Mouse (Mus musculus) B cell, adult 2 months (primary cell): ENCODE measurements around the gene Slc22a18.

Source experiments
- DNase-seq, 2 experiments: peaks; one replicate each; pipeline ENCODE4 v3.0.0; 2022

The Slc22a18 gene

GRCm38 (mm10) chr7:143463865-143464415 is 9.6 kb upstream of the Slc22a18 start:
- DNase-seq = peak; percentile 81 to 82

GRCm38 (mm10) chr7:143464811-143465560 is 8.6 kb upstream of the Slc22a18 start:
- peak; percentile 30 to 39 for DNase-seq

DNA sequence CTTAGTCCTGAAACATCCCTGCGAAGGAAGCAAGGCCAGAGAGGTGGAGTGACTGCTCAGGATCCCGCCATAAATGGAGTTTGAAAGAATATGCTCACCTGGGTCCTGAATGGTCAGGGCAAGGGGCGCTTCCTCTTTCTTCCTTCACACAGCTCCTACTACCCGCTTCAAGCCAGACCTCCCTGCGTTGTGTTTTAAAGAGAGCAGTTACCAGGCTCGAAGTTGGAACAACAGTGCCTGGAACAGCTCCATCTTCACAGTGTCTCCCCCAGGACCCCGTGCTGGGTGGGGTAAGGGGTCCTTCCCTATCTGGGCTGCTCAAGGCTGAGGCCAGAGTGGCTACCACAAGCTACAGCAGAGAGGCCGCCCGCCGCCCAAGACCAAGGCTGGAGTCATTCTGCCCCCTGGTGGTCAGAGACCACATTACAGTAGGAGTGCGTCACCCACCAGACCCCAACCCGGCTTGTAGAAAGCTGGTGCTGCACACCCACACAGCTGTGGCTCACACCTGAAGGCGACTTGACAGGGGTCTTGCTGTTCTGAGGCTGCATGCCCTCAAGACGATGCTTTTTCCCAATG is 7.3 kb upstream of the Slc22a18 start:
- peak; percentile 85 to 86 for DNase-seq

GRCm38 (mm10) chr7:143467714-143468113 is 5.8 kb upstream of the Slc22a18 start:
- DNase-seq = no peak

- peak; percentile 63 to 66 for DNase-seq
Observed at GRCm38 (mm10) chr7:143469946-143470345, 3.6 kb upstream of the Slc22a18 start.

GRCm38 (mm10) chr7:143474811-143475210 is 1.3 kb downstream of the Slc22a18 start:
- no peak for DNase-seq

DNA sequence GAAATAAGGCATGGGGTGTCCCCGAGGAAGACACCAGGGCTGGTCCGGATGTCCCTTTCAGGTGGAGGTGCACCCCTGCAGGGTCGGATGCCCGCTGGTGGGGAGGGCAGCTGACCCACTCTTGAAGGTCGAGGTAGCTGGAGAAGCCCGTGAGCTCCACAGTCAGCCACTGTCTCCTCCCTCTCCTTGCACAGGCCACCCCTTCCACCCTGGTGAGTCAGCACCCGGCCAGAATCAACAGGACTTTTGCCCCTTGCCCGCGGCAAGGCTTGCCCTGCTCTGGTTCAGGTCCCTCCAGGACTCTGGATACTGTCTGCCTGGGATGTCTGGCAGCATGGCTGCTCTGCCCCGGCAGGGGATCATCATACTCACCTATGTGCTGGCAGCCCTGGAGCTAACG is 2.3 kb downstream of the Slc22a18 start:
- DNase-seq = no peak

- DNase-seq = no peak
Observed at GRCm38 (mm10) chr7:143476702-143477335, 3.3 kb downstream of the Slc22a18 start.

DNA sequence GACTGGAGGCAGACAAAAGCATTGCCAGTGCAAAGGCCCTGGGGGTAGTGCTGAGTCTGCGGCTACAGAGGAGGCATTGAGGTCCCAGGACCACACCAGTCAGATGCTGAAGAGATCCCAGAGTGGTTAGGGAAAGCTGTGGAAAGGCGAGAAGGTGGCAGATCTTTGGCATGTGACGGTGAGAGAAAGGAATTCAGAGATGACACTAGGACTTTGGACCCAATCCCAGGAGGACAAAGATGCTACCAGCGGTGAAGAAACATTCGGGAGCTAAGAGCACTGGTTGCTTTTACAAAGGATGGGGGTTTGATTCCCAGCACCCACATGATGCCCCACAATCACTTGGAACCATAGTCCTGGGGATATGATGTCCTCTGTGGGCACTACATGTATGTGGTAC is 4.3 kb downstream of the Slc22a18 start:
- no peak for DNase-seq

DNA sequence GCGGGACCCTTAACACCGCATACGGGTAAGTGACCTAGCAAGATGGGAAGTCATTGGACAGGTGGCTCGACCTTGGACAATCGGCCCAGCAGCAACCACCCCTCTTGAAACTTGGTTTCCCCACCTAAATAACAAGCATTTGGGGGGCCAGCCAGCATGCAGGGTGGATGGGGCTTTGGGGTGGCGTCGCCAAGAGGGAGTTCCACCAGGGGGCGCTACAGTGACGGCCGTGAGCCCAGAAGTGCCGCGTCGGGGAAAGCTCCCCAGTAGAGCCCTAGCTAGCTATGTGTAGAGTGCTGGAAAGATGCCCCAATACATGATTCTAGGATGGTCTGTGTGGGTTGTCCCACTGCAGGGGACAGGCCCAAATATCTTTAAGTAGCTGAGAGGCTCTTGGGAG is 7.0 kb downstream of the Slc22a18 start:
- DNase-seq = peak; percentile 72 to 73

DNA sequence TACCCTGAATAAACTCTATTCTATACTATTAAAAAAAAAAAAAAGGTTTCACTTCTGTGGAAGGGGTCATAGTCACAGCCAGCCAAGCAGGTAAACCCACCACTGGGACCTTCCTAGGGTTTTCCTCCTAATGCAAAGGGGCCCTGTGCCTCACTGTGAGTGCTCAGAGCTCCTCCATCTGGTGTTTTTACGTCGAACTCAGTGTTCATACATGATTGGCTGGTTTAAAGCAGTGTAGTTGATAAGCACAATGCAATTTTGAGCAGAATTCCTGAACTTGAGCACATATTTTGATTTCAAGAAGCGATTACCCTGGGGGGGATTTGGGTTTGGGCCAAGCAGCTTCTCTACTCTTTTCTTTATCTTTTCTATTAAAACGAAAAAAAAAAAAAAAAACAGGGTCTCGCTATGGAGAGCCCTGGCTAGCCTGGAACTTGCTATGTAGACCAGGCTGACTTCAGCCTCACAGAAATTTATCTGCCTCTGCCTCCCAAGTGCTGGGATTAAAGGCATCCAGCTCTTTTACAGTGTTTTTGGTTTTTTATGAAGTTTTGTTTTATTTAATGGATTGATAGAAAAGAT is 8.4 kb downstream of the Slc22a18 start:
- no peak for DNase-seq

DNA sequence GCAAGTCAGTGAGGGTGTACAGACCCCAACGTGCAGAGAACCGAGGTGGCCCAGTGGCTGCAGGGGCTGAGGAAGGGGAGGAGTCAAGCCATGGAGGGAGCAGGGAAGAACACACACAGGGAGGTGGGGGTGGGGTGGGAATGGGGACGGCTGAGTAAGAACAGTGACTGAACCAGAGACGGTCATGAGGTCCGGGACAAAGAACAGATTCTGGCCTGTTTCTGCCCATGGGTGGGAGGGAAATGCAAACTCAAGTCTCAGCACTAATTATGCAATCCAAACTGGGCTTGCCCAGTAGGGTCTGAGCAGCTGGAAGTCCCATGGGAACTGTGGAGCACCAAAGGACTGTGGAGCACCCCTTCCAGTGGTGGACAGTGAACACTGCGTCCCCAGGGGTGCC is 9.0 kb downstream of the Slc22a18 start:
- DNase-seq = no peak

DNA sequence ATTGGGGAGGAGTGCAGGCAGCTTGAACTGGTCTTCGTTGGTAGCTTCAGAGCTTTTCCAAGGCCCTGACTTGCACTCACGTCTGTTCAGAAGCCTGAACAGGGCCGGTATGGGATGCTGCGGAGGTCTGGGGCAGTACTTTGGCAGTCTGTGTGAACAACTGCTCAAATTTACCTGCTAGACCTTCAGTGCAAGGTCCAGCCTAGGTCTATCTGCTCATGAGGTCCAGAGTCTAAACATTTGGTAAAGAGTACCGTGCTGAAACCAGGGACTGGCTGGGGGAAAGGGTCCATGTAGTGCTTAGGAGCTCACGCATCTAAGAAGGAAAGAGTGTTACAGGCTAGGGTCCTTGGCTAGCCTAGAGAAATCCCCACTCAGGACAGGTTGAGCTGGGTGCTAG is 16.2 kb downstream of the Slc22a18 start:
- no peak for DNase-seq

GRCm38 (mm10) chr7:143493616-143494126 is 20.1 kb downstream of the Slc22a18 start:
- DNase-seq = no peak

GRCm38 (mm10) chr7:143495104-143495961 is 21.8 kb downstream of the Slc22a18 start:
- no peak for DNase-seq

GRCm38 (mm10) chr7:143498584-143498983 is 25.0 kb downstream of the Slc22a18 start:
- no peak for DNase-seq

GRCm38 (mm10) chr7:143500912-143501311 is 27.4 kb downstream of the Slc22a18 start:
- DNase-seq = no peak

DNA sequence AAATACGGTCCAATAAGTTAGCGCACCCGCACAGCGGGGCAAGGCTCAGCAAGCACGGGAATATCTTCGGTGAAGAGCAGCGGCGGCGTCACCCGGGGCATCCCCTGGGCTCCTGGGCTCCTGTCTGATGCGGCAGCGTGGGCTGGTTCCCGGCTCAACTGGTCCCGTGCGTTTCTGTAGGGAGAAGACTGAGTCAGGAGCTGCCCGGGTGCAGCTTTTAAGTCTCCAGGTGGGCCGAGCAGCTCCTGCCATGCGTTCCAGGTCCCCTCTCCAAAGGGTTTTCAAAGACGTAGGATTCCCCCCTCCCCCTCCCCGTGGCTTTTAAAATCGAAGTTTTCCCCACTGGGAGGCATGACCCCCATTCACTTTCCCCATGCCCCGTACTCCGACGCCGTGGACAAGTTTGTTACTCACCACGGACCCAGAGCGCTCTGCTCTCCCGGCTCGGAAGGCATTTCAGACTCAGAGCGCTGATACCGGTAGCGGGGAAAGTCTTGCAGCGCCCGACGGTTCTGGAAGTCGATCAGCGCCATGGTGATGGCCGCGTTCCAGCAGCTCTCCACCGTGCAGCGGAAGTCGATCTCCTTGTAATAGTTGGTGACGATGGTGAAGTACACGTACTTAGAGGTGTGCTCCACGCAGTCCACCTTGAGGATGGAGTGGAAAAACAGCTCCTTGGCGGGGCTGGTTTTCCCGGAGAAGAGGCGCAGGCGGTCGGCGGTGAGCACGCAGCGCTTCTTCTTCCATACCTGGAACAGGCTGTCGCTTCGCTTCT is 28.3 kb downstream of the Slc22a18 start:
- peak in 1 of 2 experiments; percentile 16 for DNase-seq

DNA sequence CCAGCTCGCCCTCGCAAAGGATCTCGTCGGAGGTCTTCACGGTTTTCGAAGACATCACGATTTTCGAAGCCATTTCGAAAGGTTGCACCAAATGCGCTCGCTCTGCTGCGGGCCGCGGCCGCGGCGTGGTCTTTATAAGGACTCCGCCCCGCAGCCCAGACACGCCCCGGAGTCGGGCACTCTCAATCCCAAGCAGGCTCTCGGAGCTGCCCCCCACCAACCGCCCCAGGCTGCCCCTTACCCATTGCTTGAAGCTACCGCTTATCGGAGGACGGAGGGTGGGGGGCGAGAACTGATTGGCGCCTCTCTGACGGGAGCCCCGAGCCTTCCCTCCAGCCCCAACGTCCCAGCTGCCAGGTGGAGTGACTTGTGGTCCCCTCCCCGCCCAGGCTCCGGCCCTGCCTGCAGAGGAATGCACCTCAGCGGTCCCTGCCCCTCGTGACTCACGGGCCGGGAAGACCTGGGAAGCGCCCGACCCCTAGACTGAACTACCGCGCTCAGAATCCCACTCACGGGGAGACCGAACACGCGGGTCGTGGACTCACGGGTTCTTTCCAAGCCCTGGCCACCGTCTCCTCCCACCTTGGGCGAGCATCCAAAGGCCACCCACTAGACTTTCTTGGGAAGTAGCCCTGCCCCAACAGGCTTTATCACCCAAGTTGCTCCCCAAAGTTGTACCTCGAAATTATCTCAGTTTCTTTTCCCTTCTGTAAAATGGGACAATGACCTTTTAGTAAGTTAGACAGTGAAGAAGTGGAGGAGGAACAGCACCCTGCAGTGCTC is 29.1 kb downstream of the Slc22a18 start, which contains the start of gene Phlda2:
TSS of gene Phlda2 (minus strand) at position 733 of the 783 bp plus-strand sequence.
- no peak for DNase-seq

DNA sequence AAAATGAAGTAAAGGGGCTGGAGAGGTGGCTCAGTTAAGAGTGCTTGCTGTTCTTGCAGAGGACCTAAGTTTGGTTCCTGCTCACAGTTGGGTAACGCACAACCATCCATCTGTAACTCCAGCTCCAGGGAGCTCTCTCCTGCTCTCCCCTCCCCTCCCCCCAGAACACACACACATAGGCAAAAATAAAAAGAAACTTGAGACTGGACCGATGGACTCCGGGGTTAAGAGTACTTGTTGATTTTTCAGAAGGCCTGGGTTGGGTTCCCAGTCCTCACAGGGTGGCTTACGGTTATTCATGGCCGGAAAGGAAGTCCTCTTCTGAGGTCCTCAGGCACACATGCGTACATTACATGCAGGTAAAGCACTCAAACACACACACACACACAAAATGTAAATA is 30.4 kb downstream of the Slc22a18 start:
- DNase-seq = no peak
